Mouse (Mus musculus) embryonic facial prominence, embryonic 11.5 days (tissue): Measurements from ENCODE around the gene Magea3. TPM values are rescaled to one million over a fixed set of nuclear protein-coding genes. Genes with fewer than 3 reads are reported as not detected.
"Not testable (repeated sequence)": the region's sequence is repeated elsewhere in the genome, so short reads cannot be mapped to it uniquely, and the experiment has no call there.

ENCODE experiments used
- ATAC-seq: fragments of 200-750 bp; cut with Nextera tagmentation; replicated peaks from 2 replicates; pipeline ENCODE4 v1.8.0; 2017; ENCODE audit warnings: low read depth; ENCODE audit not compliant: insufficient number of reproducible peaks, low FRiP score, low TSS enrichment
- DNase-seq: peaks from one replicate; pipeline ENCODE4 v3.0.0-alpha.2; 2015; ENCODE audit warnings: low spot score
- H3K27ac ChIP-seq: fragments of 300-500 bp; sonication (generic); replicated peaks from 2 replicates; pipeline ENCODE4 v1.5.1; 2014; ENCODE audit warnings: mild to moderate bottlenecking, low read depth, low read length, control low read depth
- H3K27me3 ChIP-seq: fragments of 300-500 bp; sonication (generic); 2 replicates; pipeline ENCODE4 v1.6.1; 2014; ENCODE audit warnings: mild to moderate bottlenecking, low read length, moderate library complexity, mixed read lengths; ENCODE audit not compliant: control insufficient read depth, insufficient read depth
- H3K36me3 ChIP-seq: fragments of 300-500 bp; sonication (generic); replicated peaks from 2 replicates; pipeline ENCODE4 v1.6.1; 2014; ENCODE audit warnings: low read depth, mild to moderate bottlenecking, low read length, moderate library complexity, mixed read lengths; ENCODE audit not compliant: control insufficient read depth, insufficient read depth
- H3K4me1 ChIP-seq: fragments of 300-500 bp; sonication (generic); 2 replicates; pipeline ENCODE4 v1.6.1; 2014; ENCODE audit warnings: low read length, mixed read lengths; ENCODE audit not compliant: control insufficient read depth, insufficient read depth
- H3K4me2 ChIP-seq: fragments of 300-500 bp; sonication (generic); 2 replicates; pipeline ENCODE4 v1.6.1; 2014; ENCODE audit warnings: low read depth, mild to moderate bottlenecking, control low read depth, low read length, moderate library complexity
- H3K4me3 ChIP-seq: fragments of 300-500 bp; sonication (generic); 2 replicates; pipeline ENCODE4 v1.5.1; 2014; ENCODE audit warnings: low read depth, low read length, control low read depth
- H3K9ac ChIP-seq: fragments of 300-500 bp; sonication (generic); replicated peaks from 2 replicates; pipeline ENCODE4 v1.6.1; 2014; ENCODE audit warnings: mild to moderate bottlenecking, control low read depth, low read length
- H3K9me3 ChIP-seq: fragments of 300-500 bp; sonication (generic); replicated peaks from 2 replicates; pipeline ENCODE4 v1.6.1; 2016; ENCODE audit warnings: mild to moderate bottlenecking, low read length, inconsistent platforms, mixed read lengths; ENCODE audit not compliant: control insufficient read depth
- WGBS: fragments of 180-500 bp; shearing (Covaris S2); extraction: QIAGEN DNeasy Blood & Tissue Kit; methylation state at CpG from one replicate; pipeline ENCODE4 v1.1.7; 2014; 5-methylcytosine and 5-hydroxymethylcytosine counted together
- polyA plus RNA-seq: library from polyadenylated mRNA; unstranded; fragments of >200 nt; fragmentation: Nextera tagmentation; extraction: Ambion mirVana; gene quantifications from 2 replicates; pipeline ENCODE4 v1.2.1, GENCODE M21; 2014

Magea3 gene
- polyA plus RNA-seq = not detected in 2 replicates

DNA sequence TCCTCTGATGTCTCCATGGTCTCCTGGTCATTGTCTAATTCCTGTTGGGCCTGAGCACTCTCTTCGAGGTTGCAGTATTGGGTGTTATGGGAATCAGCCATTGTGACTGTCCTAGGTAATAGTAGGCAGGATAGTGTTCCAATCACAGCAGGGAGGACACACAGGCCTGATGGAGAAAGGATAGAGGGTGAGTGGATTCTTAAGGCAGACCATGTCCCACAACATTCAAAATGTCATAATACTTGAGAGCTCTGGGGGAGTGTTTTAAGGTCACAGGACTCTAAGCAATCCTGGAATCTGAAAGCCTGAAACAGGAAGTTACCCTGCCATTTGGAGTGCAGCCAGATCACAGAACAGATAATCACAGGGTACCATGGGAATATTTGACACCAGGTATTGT, at the start of gene Magea3:
Gene Magea3 (minus strand): TSS at position 101 of the 400 bp plus-strand sequence.
- H3K9me3 ChIP-seq, DNase-seq, H3K27ac ChIP-seq, H3K4me1 ChIP-seq, H3K4me3 ChIP-seq, ATAC-seq, H3K9ac ChIP-seq, H3K36me3 ChIP-seq, H3K4me2 ChIP-seq, H3K27me3 ChIP-seq: not testable (repeated sequence)
- 69% methylated on average over 1 of the region's 1 CpGs for WGBS

DNA sequence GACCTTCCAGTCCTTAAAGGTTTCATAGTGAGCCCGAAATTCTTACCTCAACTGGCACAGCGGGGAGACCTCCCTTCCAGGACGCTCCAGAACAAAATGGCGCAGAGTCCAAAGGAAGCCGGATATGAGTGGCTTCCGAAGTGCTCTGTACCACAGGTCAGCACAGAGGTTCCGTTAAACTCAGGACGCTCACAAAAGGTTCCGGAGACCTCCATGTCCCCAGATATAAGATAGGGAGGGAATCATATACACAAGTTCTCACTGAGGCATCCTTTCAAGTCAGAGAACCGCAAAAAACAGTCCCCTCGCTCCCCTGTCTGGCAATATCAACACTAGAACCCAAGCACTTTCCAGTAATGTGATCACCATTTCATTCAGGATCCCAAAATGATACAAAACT, 46.4 kb upstream of the Magea3 start, which contains the start of gene Magea8:
Gene Magea8 (minus strand): TSS at position 101 of the 400 bp plus-strand sequence.
- H3K4me2 ChIP-seq, ATAC-seq, DNase-seq, H3K4me3 ChIP-seq, H3K36me3 ChIP-seq, H3K27ac ChIP-seq, H3K27me3 ChIP-seq, H3K9ac ChIP-seq, H3K9me3 ChIP-seq, H3K4me1 ChIP-seq: not testable (repeated sequence)
- 88% methylated on average over 10 of the region's 11 CpGs for WGBS

DNA sequence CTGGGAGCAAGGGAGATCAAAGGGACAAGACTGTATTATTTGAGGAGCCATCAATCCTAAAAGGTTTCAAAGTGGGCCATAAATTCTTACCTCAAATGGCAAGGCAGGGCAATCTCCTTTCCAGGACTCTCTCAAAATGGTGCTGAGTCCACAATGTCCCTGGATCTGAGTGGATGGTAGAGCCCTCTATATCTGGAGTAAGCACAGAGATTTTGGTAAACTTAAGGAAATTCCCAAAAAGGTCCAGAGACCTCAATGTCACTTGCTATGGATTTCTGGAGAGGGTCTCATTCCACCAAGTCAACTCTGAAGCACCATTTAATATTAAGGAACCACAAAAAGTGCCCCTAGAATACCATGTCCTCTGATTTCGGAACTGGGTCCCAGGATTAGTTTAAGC, 13.4 kb downstream of the Magea3 start, which contains the start of gene Magea6:
Gene Magea6 (minus strand): TSS at position 101 of the 400 bp plus-strand sequence.
- H3K36me3 ChIP-seq, H3K4me3 ChIP-seq, ATAC-seq, H3K27me3 ChIP-seq, H3K4me2 ChIP-seq, H3K4me1 ChIP-seq, H3K9me3 ChIP-seq, H3K27ac ChIP-seq, DNase-seq, H3K9ac ChIP-seq: not testable (repeated sequence)
- WGBS = 67% methylated on average over 1 of the region's 1 CpGs

Other genes with a start within 250 kb of the Magea3 start
- gene Cldn34b1, start 59.2 kb downstream of the Magea3 start, polyA plus RNA-seq = not detected in 2 replicates
- gene Magea6, start 13.5 kb downstream of the Magea3 start, polyA plus RNA-seq = not detected in 2 replicates
- gene Magea8, start 46.3 kb upstream of the Magea3 start, polyA plus RNA-seq = not detected in 2 replicates
- not detected in 2 replicates for gene Magea5, start 113.6 kb upstream of the Magea3 start, polyA plus RNA-seq
- gene Magea1, start 140.3 kb upstream of the Magea3 start, polyA plus RNA-seq = not detected in 2 replicates
- gene Magea2, start 144.2 kb upstream of the Magea3 start, polyA plus RNA-seq = 0.21 TPM in 1 of 2 replicates, not detected in the other
- gene Cldn34b2, start 178.9 kb upstream of the Magea3 start, polyA plus RNA-seq = not detected in 2 replicates